ENCODE assay signal across 26 mouse cellular contexts in the genomic region with DNA sequence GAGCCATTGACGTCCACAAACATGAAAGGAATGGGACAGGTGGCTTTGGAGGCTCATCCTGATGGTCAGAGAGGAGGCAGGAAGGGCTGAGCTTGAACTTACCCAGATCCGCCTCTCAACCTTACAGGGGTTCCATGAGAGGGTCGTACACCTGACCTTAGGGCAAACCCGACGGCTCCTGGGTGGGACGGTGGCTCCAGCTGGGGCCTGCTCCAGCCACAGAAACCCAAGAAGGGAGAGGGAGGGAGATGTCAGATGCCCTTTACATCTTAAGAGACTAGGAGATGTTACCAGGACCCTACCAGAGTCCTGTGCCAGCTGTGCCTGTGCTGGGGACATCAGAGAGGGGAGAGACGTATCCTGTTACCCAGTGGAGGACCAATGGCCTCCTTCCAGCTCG. TPM values are rescaled to one million over a fixed set of nuclear protein-coding genes. Genes with fewer than 3 reads are reported as not detected.
DNase-seq lines count a peak whose midpoint lies in the region; ATAC-seq lines count a peak whose summit lies in the region.
"Had no signal": no experiment of that assay in that cellular context is flagged by ENCODE, and none has a peak within 500 bp of the region (broad histone marks: within the 10 kb centered on the region; RNA-seq: fewer than 3 reads in every experiment).

No protein-coding gene starts in this region.

- ATAC-seq in forebrain, embryonic 13.5 days, result no peak
- no peak for ATAC-seq in forebrain, embryonic 11.5 days (replicated peaks; ENCODE audit: low FRiP score)
- no peak for ATAC-seq in heart, embryonic 13.5 days (ENCODE audit: extremely low read depth, insufficient number of reproducible peaks, low FRiP score, low TSS enrichment)
- ATAC-seq in limb, embryonic 11.5 days (ENCODE audit: insufficient number of reproducible peaks, low FRiP score, low TSS enrichment, low read depth), result no peak
- ATAC-seq: hindbrain, postnatal 0 days; intestine, postnatal 0 days; midbrain, embryonic 16.5 days had no signal

- 78% methylated on average over 8 of the region's 8 CpGs for WGBS in forebrain, embryonic 13.5 days
- WGBS in forebrain, embryonic 11.5 days, result 77% methylated on average over 8 of the region's 8 CpGs
- WGBS in heart, embryonic 13.5 days, result 72% methylated on average over 8 of the region's 8 CpGs
- 73% methylated on average over 8 of the region's 8 CpGs for WGBS in limb, embryonic 11.5 days
- WGBS in limb, embryonic 10.5 days, result 70% methylated on average over 8 of the region's 8 CpGs

- peaks cover 17% of the 10 kb centered on the region for H3K4me1 ChIP-seq in forebrain, embryonic 13.5 days
- H3K4me1 ChIP-seq in forebrain, embryonic 11.5 days (replicated peaks; ENCODE audit: control insufficient read depth, insufficient read depth, low read length), result peaks cover 10% of the 10 kb centered on the region
- H3K4me1 ChIP-seq in heart, embryonic 13.5 days, result peaks cover 9% of the 10 kb centered on the region
- H3K4me1 ChIP-seq in limb, embryonic 11.5 days (ENCODE audit: control insufficient read depth, insufficient read depth, low read length), result no peaks in the 10 kb centered on the region
- peaks cover 17% of the 10 kb centered on the region for H3K4me1 ChIP-seq in limb, embryonic 10.5 days

- H3K27ac ChIP-seq in forebrain, embryonic 13.5 days, result peak overlapping the region; percentile 6; the same call in 1 of the 2 replicates
- no peak overlapping the region for H3K27ac ChIP-seq in forebrain, embryonic 11.5 days (ENCODE audit: low read depth, low read length)
- H3K27ac ChIP-seq in heart, embryonic 13.5 days (replicated peaks), result 0 out of 2 replicates have a peak overlapping the region, but pooled peaks have one; percentile 34
- no peak overlapping the region for H3K27ac ChIP-seq in limb, embryonic 11.5 days (replicated peaks; ENCODE audit: low read depth, low read length)
- no peak overlapping the region for H3K27ac ChIP-seq in limb, embryonic 10.5 days
- H3K27ac ChIP-seq: embryonic facial prominence, embryonic 13.5 days; forebrain, embryonic 12.5 days; hindbrain, postnatal 0 days; liver, embryonic 15.5 days had no signal

- H3K9ac ChIP-seq in forebrain, embryonic 13.5 days, result no peak overlapping the region
- no peak overlapping the region for H3K9ac ChIP-seq in forebrain, embryonic 11.5 days (ENCODE audit: low read length)
- no peak overlapping the region for H3K9ac ChIP-seq in heart, embryonic 13.5 days
- H3K9ac ChIP-seq in limb, embryonic 11.5 days (ENCODE audit: low read length), result no peak overlapping the region
- H3K9ac ChIP-seq: embryonic facial prominence, embryonic 13.5 days; forebrain, embryonic 12.5 days; liver, embryonic 15.5 days had no signal

- H3K4me2 ChIP-seq in forebrain, embryonic 13.5 days, result no peak overlapping the region
- H3K4me2 ChIP-seq in forebrain, embryonic 11.5 days (ENCODE audit: low read depth, low read length, severe bottlenecking), result no peak overlapping the region
- no peak overlapping the region for H3K4me2 ChIP-seq in heart, embryonic 13.5 days
- H3K4me2 ChIP-seq in limb, embryonic 11.5 days (ENCODE audit: low read depth, severe bottlenecking), result no peak overlapping the region
- H3K4me2 ChIP-seq: embryonic facial prominence, embryonic 13.5 days; forebrain, embryonic 12.5 days; liver, embryonic 15.5 days had no signal

- no peaks in the 10 kb centered on the region for H3K36me3 ChIP-seq in forebrain, embryonic 13.5 days (ENCODE audit: poor library complexity, severe bottlenecking)
- H3K36me3 ChIP-seq in forebrain, embryonic 11.5 days (ENCODE audit: control insufficient read depth, insufficient read depth, low read length), result no peaks in the 10 kb centered on the region
- peaks cover 9% of the 10 kb centered on the region; the same call in 1 of the 2 replicates for H3K36me3 ChIP-seq in heart, embryonic 13.5 days
- no peaks in the 10 kb centered on the region; the same call in 1 of the 2 replicates for H3K36me3 ChIP-seq in limb, embryonic 11.5 days (ENCODE audit: control insufficient read depth, insufficient read depth, low read length)
- H3K36me3 ChIP-seq in limb, embryonic 10.5 days, result 0 out of 2 replicates have a peak, but pooled peaks cover 11% of the 10 kb centered on the region
- H3K36me3 ChIP-seq: embryonic facial prominence, embryonic 13.5 days; liver, embryonic 15.5 days had no signal

- no peaks in the 10 kb centered on the region for H3K27me3 ChIP-seq in forebrain, embryonic 13.5 days
- no peaks in the 10 kb centered on the region for H3K27me3 ChIP-seq in forebrain, embryonic 11.5 days (ENCODE audit: control insufficient read depth, insufficient read depth, low read length)
- H3K27me3 ChIP-seq in heart, embryonic 13.5 days (replicated peaks), result no peaks in the 10 kb centered on the region
- H3K27me3 ChIP-seq in limb, embryonic 11.5 days (ENCODE audit: control insufficient read depth, insufficient read depth, low read length), result no peaks in the 10 kb centered on the region
- no peaks in the 10 kb centered on the region for H3K27me3 ChIP-seq in limb, embryonic 10.5 days (ENCODE audit: low read depth, poor library complexity, severe bottlenecking)
- H3K27me3 ChIP-seq: embryonic facial prominence, embryonic 13.5 days; forebrain, embryonic 12.5 days; liver, embryonic 15.5 days had no signal

- no peak for DNase-seq in forebrain, embryonic 11.5 days (ENCODE audit: low spot score)
- DNase-seq in heart, postnatal 10 days, result no peak
- DNase-seq in limb, embryonic 11.5 days (ENCODE audit: low spot score), result peak; percentile 19
- no peak for DNase-seq in limb, embryonic 10.5 days (ENCODE audit: low spot score)
- peak; percentile 2 for DNase-seq in right cerebral cortex, postnatal 25 days
- DNase-seq in right cerebral cortex, postnatal 4 days, result no peak
- DNase-seq: adrenal gland, adult 8-10 months; cerebellum, adult 11 months; cerebellum, adult 9-10 months; embryo, embryonic 11 days; gastrocnemius, postnatal 25 days; heart, adult 2 months; kidney, adult 9 months; kidney, postnatal 36 days; liver; thymus, adult 2 months; thymus, postnatal 36 days had no signal

- H3K4me3 ChIP-seq in forebrain, embryonic 13.5 days, result no peak overlapping the region
- H3K4me3 ChIP-seq in forebrain, embryonic 11.5 days (ENCODE audit: low read depth, low read length), result no peak overlapping the region
- H3K4me3 ChIP-seq in heart, embryonic 13.5 days, result no peak overlapping the region
- no peak overlapping the region for H3K4me3 ChIP-seq in limb, embryonic 11.5 days (ENCODE audit: low read depth, low read length)
- no peak overlapping the region for H3K4me3 ChIP-seq in limb, embryonic 10.5 days
- H3K4me3 ChIP-seq: embryonic facial prominence, embryonic 13.5 days; forebrain, embryonic 12.5 days; heart, adult 2 months; liver, embryonic 15.5 days had no signal

- intact Hi-C loops in heart, postnatal 10 days (cut with DNase I), result no loop called here

- H3K9me3 ChIP-seq in forebrain, embryonic 13.5 days (replicated peaks), result no peaks in the 10 kb centered on the region
- no peaks in the 10 kb centered on the region for H3K9me3 ChIP-seq in forebrain, embryonic 11.5 days (ENCODE audit: control insufficient read depth, low read length)
- no peaks in the 10 kb centered on the region for H3K9me3 ChIP-seq in heart, embryonic 13.5 days
- H3K9me3 ChIP-seq in limb, embryonic 11.5 days (ENCODE audit: control insufficient read depth, low read length), result no peaks in the 10 kb centered on the region
- H3K9me3 ChIP-seq in limb, embryonic 10.5 days (replicated peaks), result no peaks in the 10 kb centered on the region
- H3K9me3 ChIP-seq: embryonic facial prominence, embryonic 13.5 days; forebrain, embryonic 12.5 days; G1E; liver, embryonic 15.5 days had no signal

RNA-seq across cellular contexts. Expression of a gene that starts 12.4 kb away (rescaled TPM):
- 3.5 and 3.9 TPM in 2 replicates for polyA plus RNA-seq in forebrain, embryonic 13.5 days (2015; fragmentation: Nextera tagmentation; extraction: Ambion mirVana)
- 4.1 and 4.5 TPM in 2 replicates for polyA plus RNA-seq in forebrain, embryonic 11.5 days (2014; fragmentation: Nextera tagmentation; extraction: Ambion mirVana)
- polyA plus RNA-seq in heart, embryonic 13.5 days (2015; fragmentation: Nextera tagmentation; extraction: Ambion mirVana), result 1.8 and 2.4 TPM in 2 replicates
- 1 to 10 TPM; 1.6 to 2.3 TPM for total RNA-seq in heart, postnatal 10 days (2021)
- 1.3 and 1.6 TPM in 2 replicates for polyA plus RNA-seq in limb, embryonic 11.5 days (2014; fragmentation: Nextera tagmentation; extraction: Ambion mirVana)
- 0.83 and 1.5 TPM in 2 replicates for polyA plus RNA-seq in limb, embryonic 10.5 days (2016; fragmentation: Nextera tagmentation; extraction: Ambion mirVana)
- total RNA-seq: G1E had no signal
- polyA plus RNA-seq: G1E had no signal

RNA-seq across cellular contexts. Expression of a gene that starts 41.7 kb away (rescaled TPM):
- 67.6 and 69.9 TPM in 2 replicates for polyA plus RNA-seq in forebrain, embryonic 13.5 days (2015; fragmentation: Nextera tagmentation; extraction: Ambion mirVana)
- polyA plus RNA-seq in forebrain, embryonic 11.5 days (2014; fragmentation: Nextera tagmentation; extraction: Ambion mirVana), result 52.2 and 58.6 TPM in 2 replicates
- 76.8 and 83.0 TPM in 2 replicates for polyA plus RNA-seq in heart, embryonic 13.5 days (2015; fragmentation: Nextera tagmentation; extraction: Ambion mirVana)
- total RNA-seq in heart, postnatal 10 days (2021), result 10 to 100 TPM; 70.3 to 70.4 TPM
- 56.8 and 66.9 TPM in 2 replicates for polyA plus RNA-seq in limb, embryonic 11.5 days (2014; fragmentation: Nextera tagmentation; extraction: Ambion mirVana)
- 57.3 and 59.5 TPM in 2 replicates for polyA plus RNA-seq in limb, embryonic 10.5 days (2016; fragmentation: Nextera tagmentation; extraction: Ambion mirVana)

RNA-seq across cellular contexts. Expression of a gene that starts 42.6 kb away (rescaled TPM):
- polyA plus RNA-seq in forebrain, embryonic 13.5 days (2015; fragmentation: Nextera tagmentation; extraction: Ambion mirVana), result 147 and 152 TPM in 2 replicates
- 147 TPM in 2 replicates for polyA plus RNA-seq in forebrain, embryonic 11.5 days (2014; fragmentation: Nextera tagmentation; extraction: Ambion mirVana)
- 82.4 and 91.0 TPM in 2 replicates for polyA plus RNA-seq in heart, embryonic 13.5 days (2015; fragmentation: Nextera tagmentation; extraction: Ambion mirVana)
- 10 to 100 TPM; 77.2 to 78.6 TPM for total RNA-seq in heart, postnatal 10 days (2021)
- 128 TPM in 2 replicates for polyA plus RNA-seq in limb, embryonic 11.5 days (2014; fragmentation: Nextera tagmentation; extraction: Ambion mirVana)
- 81.9 and 92.3 TPM in 2 replicates for polyA plus RNA-seq in limb, embryonic 10.5 days (2016; fragmentation: Nextera tagmentation; extraction: Ambion mirVana)

RNA-seq across cellular contexts. Expression of a gene that starts 56.6 kb away (rescaled TPM):
- 80.0 and 85.9 TPM in 2 replicates for polyA plus RNA-seq in forebrain, embryonic 13.5 days (2015; fragmentation: Nextera tagmentation; extraction: Ambion mirVana)
- 52.9 and 53.6 TPM in 2 replicates for polyA plus RNA-seq in forebrain, embryonic 11.5 days (2014; fragmentation: Nextera tagmentation; extraction: Ambion mirVana)
- 27.8 and 33.6 TPM in 2 replicates for polyA plus RNA-seq in heart, embryonic 13.5 days (2015; fragmentation: Nextera tagmentation; extraction: Ambion mirVana)
- 10 to 100 TPM; 52.7 to 53.7 TPM for total RNA-seq in heart, postnatal 10 days (2021)
- 46.2 and 49.7 TPM in 2 replicates for polyA plus RNA-seq in limb, embryonic 11.5 days (2014; fragmentation: Nextera tagmentation; extraction: Ambion mirVana)
- 29.6 and 39.6 TPM in 2 replicates for polyA plus RNA-seq in limb, embryonic 10.5 days (2016; fragmentation: Nextera tagmentation; extraction: Ambion mirVana)

Comparison
In these comparisons a context has a peak if more than half of its experiments do, and no peak if none do; other contexts are left out.
1. H3K27ac ChIP-seq: peak in forebrain, embryonic 13.5 days (single experiment) and heart, embryonic 13.5 days (single experiment); none in forebrain, embryonic 11.5 days (single experiment), limb, embryonic 11.5 days (single experiment) and limb, embryonic 10.5 days (single experiment).
2. DNase-seq: peak in limb, embryonic 11.5 days (single experiment) and right cerebral cortex, postnatal 25 days (single experiment); none in forebrain, embryonic 11.5 days (single experiment), heart, postnatal 10 days (0 of 2), limb, embryonic 10.5 days (single experiment) and right cerebral cortex, postnatal 4 days (single experiment).